Mouse (Mus musculus) thymus, adult 2 months (tissue): Measurements from ENCODE around the gene Fancg. TPM values are rescaled to one million over a fixed set of nuclear protein-coding genes. Genes with fewer than 3 reads are reported as not detected.
"Not testable (repeated sequence)": the region's sequence is repeated elsewhere in the genome, so short reads cannot be mapped to it uniquely, and the experiment has no call there.

Experiments used
- DNase-seq: peaks from one replicate; pipeline ENCODE4 v3.0.0; 2021
- H3K27ac ChIP-seq: fragments of 200-500 bp; 2 replicates; pipeline ENCODE4 v1.5.1; 2012; ENCODE audit warnings: low read length, control low read depth; ENCODE audit not compliant: control insufficient read depth, insufficient read depth
- H3K27me3 ChIP-seq: fragments of 200-500 bp; 2 replicates; pipeline ENCODE4 v1.6.1; 2012; ENCODE audit warnings: mild to moderate bottlenecking, low read length, moderate library complexity, mixed read lengths; ENCODE audit not compliant: control insufficient read depth, insufficient read depth
- H3K36me3 ChIP-seq: fragments of 200-500 bp; 2 replicates; pipeline ENCODE4 v1.6.1; 2012; ENCODE audit warnings: mild to moderate bottlenecking, low read length, moderate library complexity; ENCODE audit not compliant: control insufficient read depth, insufficient read depth
- H3K4me1 ChIP-seq: fragments of 200-500 bp; replicated peaks from 2 replicates; pipeline ENCODE4 v1.6.1; 2012; ENCODE audit warnings: low read length; ENCODE audit not compliant: control insufficient read depth, insufficient read depth
- H3K4me3 ChIP-seq: fragments of 200-500 bp; 2 replicates; pipeline ENCODE4 v1.5.1; 2012; ENCODE audit warnings: mild to moderate bottlenecking, low read length, control low read depth, moderate library complexity; ENCODE audit not compliant: control insufficient read depth, insufficient read depth
- CTCF ChIP-seq: fragments of 200-500 bp; IDR thresholded peaks from 2 replicates; pipeline ENCODE4 v1.5.1; 2012; ENCODE audit warnings: mild to moderate bottlenecking, control low read depth, low read length, moderate library complexity, borderline replicate concordance; ENCODE audit not compliant: control insufficient read depth, poor library complexity, insufficient read depth; ENCODE audit errors: extremely low read depth
- POLR2A ChIP-seq: fragments of 200-500 bp; IDR thresholded peaks from 2 replicates; pipeline ENCODE4 v1.6.1; 2012; ENCODE audit warnings: mild to moderate bottlenecking, low read length, control low read depth, moderate library complexity; ENCODE audit not compliant: control insufficient read depth, poor library complexity, insufficient read depth; ENCODE audit errors: extremely low read depth
- WGBS: fragments of 180-500 bp; shearing (Covaris S2); methylation state at CpG from one replicate; pipeline ENCODE4 v1.1.7; 2018; 5-methylcytosine and 5-hydroxymethylcytosine counted together
- polyA plus RNA-seq: library from polyadenylated mRNA; depleted of rRNA; stranded (reverse); fragments of >200 nt; gene quantifications from 2 replicates; pipeline ENCODE4 v1.2.3, GENCODE M21; 2012

The Fancg gene
- polyA plus RNA-seq, 1 experiment, result 50.0 TPM

DNA sequence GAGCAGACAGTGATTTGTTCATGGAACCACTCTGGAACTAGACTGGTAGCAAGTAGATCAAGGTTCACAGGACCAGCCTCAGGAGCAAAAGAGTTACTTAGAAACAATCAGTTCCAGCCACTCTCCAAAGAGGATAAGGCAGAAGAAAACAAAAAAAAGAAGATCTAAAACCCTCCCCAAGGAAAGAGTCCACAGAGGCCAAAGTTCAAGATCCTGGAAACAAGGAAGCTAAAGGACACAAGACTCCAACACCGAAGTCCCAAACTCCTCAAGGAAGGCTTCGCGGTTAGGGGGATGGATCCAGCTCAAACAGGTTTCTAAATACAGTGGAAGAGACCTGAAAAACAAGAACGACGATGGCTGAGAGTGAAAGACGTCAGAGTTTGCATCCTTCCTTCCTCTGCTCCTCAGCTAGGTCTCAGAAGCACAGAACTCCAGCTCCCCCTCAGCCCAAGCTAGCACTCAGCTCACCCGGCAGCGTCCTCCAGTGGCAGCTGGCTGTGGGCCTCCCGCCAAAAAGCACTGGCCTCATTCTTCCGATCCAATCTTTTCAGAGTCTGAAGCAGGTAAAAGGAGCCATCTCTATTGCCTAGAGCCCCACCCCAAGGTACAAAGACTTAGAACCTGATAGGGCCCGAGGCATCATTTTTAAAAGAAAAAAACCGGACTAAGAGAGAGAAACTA lies 7.4 kb downstream of the Fancg start:
- 93% methylated on average over 12 of the region's 12 CpGs for WGBS
- no peak overlapping the region for H3K4me3 ChIP-seq

DNA sequence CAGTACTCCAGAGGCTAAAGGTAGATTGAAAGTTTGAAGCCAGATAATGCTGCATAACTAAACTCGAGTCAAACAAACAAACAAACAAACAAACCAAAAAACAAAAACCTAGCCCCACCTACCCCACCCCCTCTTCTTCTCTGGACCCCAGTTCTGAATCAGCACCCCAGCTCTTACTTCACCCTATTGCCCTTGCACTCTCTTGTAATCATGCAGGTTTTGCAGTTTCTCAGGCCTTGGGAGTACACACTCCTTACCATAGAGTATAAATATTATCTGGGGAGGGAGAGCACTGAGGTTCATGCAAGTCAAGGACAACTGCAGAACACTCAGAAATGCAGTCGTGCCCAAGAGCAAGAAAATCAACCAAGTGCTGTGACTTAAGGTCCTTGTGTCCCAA lies 9.0 kb downstream of the Fancg start:
- Histone ChIP-seq H3K4me3 (no peak overlapping the region), H3K36me3 (no peaks in the 10 kb centered on the region), H3K27me3 (no peaks in the 10 kb centered on the region), H3K4me1 (peaks cover 4% of the 10 kb centered on the region), H3K27ac (no peak overlapping the region)
- TF ChIP-seq POLR2A (no peak), CTCF (no peak)
- DNase-seq, result no peak
- WGBS, result 93% methylated on average over 2 of the region's 2 CpGs

More for the DNA sequence above, 7.4 kb downstream of the Fancg start:
- Histone ChIP-seq H3K4me1 (peaks cover 4% of the 10 kb centered on the region), H3K27me3 (no peaks in the 10 kb centered on the region), H3K27ac (no peak overlapping the region), H3K36me3 (no peaks in the 10 kb centered on the region)
- no peak for DNase-seq
- TF ChIP-seq CTCF (no peak), POLR2A (no peak)

DNA sequence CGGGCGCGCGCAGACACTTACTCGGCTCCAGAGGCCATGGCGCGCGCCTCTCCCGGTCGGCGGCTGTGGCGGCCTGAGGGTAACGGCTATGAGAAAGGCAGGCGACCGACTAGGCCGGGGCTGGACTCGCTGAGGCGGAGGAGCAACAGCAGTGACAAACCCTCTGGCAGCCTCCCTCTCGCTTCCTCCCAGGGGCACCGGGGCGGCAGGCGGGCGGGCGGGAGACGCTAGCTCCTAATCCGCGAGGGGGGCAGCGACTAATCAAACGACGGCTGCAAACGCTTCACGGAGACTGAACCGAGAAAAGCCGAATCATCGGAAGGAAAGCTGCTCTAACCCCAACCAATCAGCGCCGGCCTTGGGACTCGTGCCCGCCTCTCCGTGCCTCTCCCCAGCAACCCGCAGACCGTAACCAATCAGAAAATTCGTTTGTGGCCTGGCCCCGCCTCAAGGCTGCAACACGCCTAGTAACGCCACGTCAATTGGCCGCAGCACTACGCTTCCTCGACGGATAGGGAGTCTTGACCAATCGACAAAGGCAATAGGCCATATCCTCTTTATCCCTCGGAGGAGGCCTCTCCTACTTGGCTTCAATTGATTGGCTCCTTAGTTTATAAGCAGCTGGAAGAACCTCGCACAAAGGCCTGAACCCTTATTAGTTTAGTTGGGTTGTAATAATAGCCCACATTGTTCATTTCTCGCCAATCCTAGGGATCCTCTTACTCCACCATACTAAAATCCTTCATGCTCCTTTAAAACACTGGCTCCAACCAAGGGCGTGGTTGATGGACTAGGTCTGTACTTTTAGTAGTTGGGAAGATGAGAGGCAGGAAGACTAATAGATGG lies 9.9 kb downstream of the Fancg start, which contains the start of gene Vcp:
Gene Vcp (minus strand): TSS at position 367 of the 846 bp plus-strand sequence.
- peak within 1 kb of the TSS; percentile 100 for H3K4me3 ChIP-seq
- H3K27ac ChIP-seq, result peak within 1 kb of the TSS; percentile 85
- 0 out of 2 replicates have a peak, but pooled peaks have one; percentile 37 for TF ChIP-seq CTCF
- H3K36me3 ChIP-seq, H3K4me1 ChIP-seq, H3K27me3 ChIP-seq: not testable (repeated sequence)
- 2% methylated on average over 56 of the region's 56 CpGs for WGBS
- DNase-seq, result peak; percentile 99

DNA sequence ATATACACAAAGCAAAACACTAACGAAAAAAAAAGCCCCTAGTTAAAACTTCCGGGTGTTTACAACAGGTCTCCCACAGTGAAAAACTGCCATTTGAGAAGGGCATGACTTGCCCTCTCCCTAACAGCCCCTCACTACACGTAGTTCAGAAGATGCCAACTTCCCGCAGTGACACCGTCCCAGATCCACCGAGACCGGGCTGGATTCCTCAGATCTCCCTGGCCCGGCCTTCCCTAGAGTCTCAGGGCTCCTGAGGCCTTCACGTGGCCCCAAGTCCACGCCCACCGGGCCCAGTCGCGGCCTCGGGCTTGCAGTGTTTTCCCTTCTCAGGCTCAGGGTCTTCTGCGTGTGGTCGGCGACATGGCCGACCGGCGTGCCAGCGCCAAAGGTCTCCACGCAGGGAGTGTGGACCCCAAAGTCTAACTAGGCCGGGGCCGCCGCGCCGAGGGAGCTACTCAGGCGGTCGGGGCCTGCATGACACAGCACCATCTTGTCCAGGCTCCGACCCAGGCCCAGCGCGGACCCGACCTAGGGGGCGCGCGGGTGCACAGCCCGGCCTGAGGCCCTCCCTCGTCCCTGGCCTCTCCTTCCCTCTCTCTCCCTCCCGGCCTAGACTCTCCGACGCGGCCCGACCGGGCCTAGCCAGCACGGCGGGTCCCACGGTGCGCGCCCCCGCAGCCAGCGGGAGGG lies 10.7 kb downstream of the Fancg start:
- no peak for TF ChIP-seq POLR2A
- 0 out of 2 replicates have a peak, but pooled peaks have one; percentile 27 for TF ChIP-seq CTCF
- no peaks in the 10 kb centered on the region for H3K27me3 ChIP-seq
- peak overlapping the region; percentile 100 for H3K4me3 ChIP-seq
- peak overlapping the region; percentile 85 for H3K27ac ChIP-seq
- H3K36me3 ChIP-seq, result peaks cover 11% of the 10 kb centered on the region
- DNase-seq, result peak; percentile 73
- H3K4me1 ChIP-seq, result peaks cover 4% of the 10 kb centered on the region
- WGBS, result under 1% methylated on average over 51 of the region's 51 CpGs

DNA sequence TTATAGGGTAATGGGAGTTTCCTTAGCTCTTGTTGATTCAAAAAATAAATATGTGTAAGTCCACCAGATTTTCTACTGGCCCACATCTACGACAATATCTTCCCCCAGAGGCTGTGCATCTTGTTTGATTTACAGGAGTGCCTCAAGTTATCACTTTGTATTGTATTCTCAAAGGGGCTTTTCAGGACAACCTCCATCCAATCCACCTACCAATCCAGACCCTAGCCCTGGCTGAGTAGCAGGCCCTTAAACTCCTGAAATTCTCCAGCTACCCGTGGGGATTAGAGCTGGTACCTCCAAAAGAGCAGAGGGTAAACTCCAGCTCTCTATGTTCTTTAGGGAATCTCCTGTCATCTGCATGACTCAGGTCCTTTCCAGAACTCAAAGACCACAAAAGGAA lies 12.3 kb downstream of the Fancg start:
- Histone ChIP-seq H3K36me3 (peaks cover 26% of the 10 kb centered on the region), H3K27ac (no peak overlapping the region)
- WGBS, result 39% methylated on average over 2 of the region's 2 CpGs

DNA sequence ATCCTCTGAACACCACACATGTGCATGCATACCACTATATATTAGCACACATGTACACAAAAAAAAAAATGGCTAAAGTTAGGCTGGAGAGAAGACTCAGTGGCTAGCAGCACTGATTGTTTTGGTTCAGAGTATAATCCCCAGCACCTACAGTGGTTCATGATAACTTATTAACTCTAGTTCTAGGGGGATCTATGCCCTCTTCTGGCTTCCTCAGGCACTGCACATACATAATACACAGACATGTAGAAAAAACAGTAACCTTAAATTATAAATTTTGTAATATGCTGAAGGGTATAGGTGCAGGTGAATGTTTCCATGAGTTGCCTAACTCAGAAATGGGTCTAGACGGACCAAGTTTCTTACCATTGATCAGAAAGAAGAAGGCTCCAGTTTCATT lies 22.0 kb downstream of the Fancg start:
- DNase-seq, result no peak
- H3K4me3 ChIP-seq, result no peak overlapping the region
- 93% methylated on average over 1 of the region's 1 CpGs for WGBS
- H3K4me1 ChIP-seq, result no peaks in the 10 kb centered on the region
- H3K27me3 ChIP-seq, result no peaks in the 10 kb centered on the region
- TF ChIP-seq POLR2A, result no peak
- no peak for TF ChIP-seq CTCF
- peaks cover 94% of the 10 kb centered on the region for H3K36me3 ChIP-seq
- H3K27ac ChIP-seq, result no peak overlapping the region

More for the DNA sequence above, 12.3 kb downstream of the Fancg start:
- TF ChIP-seq POLR2A, result no peak
- TF ChIP-seq CTCF, result no peak
- Histone ChIP-seq H3K4me1 (peaks cover 4% of the 10 kb centered on the region), H3K4me3 (no peak overlapping the region), H3K27me3 (no peaks in the 10 kb centered on the region)
- no peak for DNase-seq

DNA sequence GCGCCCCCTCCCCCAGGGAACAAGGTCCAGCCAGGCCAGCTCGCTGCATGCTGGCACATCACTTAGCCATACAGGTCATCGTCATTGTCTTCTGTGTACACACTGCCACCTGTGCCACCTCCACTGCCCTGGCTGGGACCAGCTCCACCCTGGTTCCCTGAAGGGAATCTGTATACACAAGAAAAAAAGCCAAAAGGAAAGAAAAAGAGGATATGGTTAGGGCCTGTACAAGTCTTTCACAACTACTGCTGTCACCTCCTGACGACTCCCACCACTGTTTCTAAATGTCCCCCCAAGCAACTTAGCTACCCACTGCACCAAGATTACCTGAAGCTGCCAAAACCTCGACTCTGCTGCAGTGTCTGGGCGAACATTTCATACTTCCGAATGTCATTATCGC lies 29.8 kb downstream of the Fancg start:
- WGBS, result 97% methylated on average over 8 of the region's 8 CpGs
- H3K4me1 ChIP-seq, H3K4me3 ChIP-seq, H3K27ac ChIP-seq, H3K27me3 ChIP-seq, DNase-seq: not testable (repeated sequence)
- H3K36me3 ChIP-seq, result peaks cover 53% of the 10 kb centered on the region
